Mouse (Mus musculus) liver, embryonic 14.5 days (tissue): ENCODE data around the gene Dcun1d4.

Experiments used
- CTCF ChIP-seq: IDR thresholded peaks from 2 replicates; pipeline ENCODE4 v1.5.1; 2016; ENCODE audit warnings: antibody characterized with exemption, low read depth, control low read depth
- EP300 ChIP-seq: IDR thresholded peaks from 2 replicates; pipeline ENCODE4 v1.6.1; 2016; ENCODE audit warnings: antibody characterized with exemption, low read depth

GRCm38 (mm10) chr5:73558756-73559155, 78.0 kb downstream of the Dcun1d4 start:
- TF ChIP-seq CTCF (no peak), EP300 (no peak)
